Mouse (Mus musculus) mesoderm, embryonic 11.5 days (tissue): ENCODE results near the gene Disc1.

Source experiments
- DNase-seq: peaks from one replicate; pipeline ENCODE4 v3.0.0-alpha.2; 2012; ENCODE audit warnings: low read depth, low spot score

Gene Disc1

DNA sequence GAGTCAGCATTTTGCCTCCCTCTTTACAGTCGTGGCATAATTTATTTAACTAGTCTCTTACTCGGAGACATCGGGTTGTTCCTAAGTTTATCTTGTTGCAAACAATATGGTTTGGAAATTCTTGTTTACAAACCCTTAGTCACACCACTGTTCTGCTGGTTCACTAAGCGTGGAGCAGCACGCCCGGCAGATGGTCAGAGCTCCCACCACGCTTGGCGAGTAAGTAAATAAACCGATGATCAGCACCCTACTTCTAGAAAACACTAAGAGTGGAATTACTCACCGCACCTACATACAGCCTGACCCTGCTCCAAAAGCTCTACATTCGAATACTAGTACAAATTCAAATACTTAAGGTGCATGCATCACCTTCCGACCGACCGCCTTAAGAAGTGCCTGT lies 256.0 kb downstream of the Disc1 start:
- DNase-seq: no peak
